9 mouse cellular contexts compared by ENCODE assay signal in the genomic region with DNA sequence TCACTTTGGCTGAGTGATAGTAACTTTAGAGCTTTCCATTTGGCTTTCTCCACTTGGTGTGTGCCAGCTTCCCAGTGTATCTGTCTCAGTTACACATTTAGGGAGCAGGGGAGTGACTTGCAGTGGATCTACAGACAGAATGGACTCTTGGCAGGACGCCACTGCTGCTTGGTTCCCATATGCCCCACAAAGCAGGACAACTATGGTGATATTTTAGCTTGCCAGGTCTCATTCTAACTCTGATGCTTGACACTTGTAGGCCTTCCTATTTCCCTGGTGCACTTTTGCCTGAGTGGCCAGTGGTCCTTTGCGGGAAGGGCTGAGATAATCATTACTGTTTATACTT. TPM values are rescaled to one million over a fixed set of nuclear protein-coding genes. Genes with fewer than 3 reads are reported as not detected.
DNase-seq lines count a peak whose midpoint lies in the region; ATAC-seq and TF ChIP-seq lines count a peak whose summit lies in the region.
"Had no signal": no experiment of that assay in that cellular context is flagged by ENCODE, and none has a peak within 500 bp of the region (broad histone marks: within the 10 kb centered on the region; RNA-seq: fewer than 3 reads in every experiment).

No protein-coding gene starts in this region.

- peaks cover 27% of the 10 kb centered on the region for H3K4me1 ChIP-seq in heart, embryonic 16.5 days (ENCODE audit: control insufficient read depth, insufficient read depth, low read length)
- H3K4me1 ChIP-seq in ES-Bruce4 (ENCODE audit: control insufficient read depth, insufficient read depth, low read length): peaks cover 7% of the 10 kb centered on the region
- H3K4me1 ChIP-seq in forebrain, postnatal 0 days (ENCODE audit: insufficient read depth): peaks cover 9% of the 10 kb centered on the region; the same call in 1 of the 2 replicates
- no peaks in the 10 kb centered on the region for H3K4me1 ChIP-seq in intestine, embryonic 16.5 days (ENCODE audit: control insufficient read depth, insufficient read depth, low read length)

- no peak for TF ChIP-seq EP300 in ES-Bruce4 (IDR thresholded peaks at IDR 0.05; ENCODE audit: insufficient read depth, low read depth, low read length)

- H3K9me3 ChIP-seq in heart, embryonic 16.5 days (replicated peaks; ENCODE audit: control insufficient read depth, low read length): no peaks in the 10 kb centered on the region
- H3K9me3 ChIP-seq in ES-Bruce4 (replicated peaks; ENCODE audit: control insufficient read depth, insufficient read depth, low read length, poor library complexity, severe bottlenecking): no peaks in the 10 kb centered on the region
- no peaks in the 10 kb centered on the region for H3K9me3 ChIP-seq in forebrain, postnatal 0 days (ENCODE audit: low read length)
- H3K9me3 ChIP-seq in intestine, embryonic 16.5 days (ENCODE audit: control insufficient read depth, low read length): no peaks in the 10 kb centered on the region

- peak; percentile 29 for ATAC-seq in heart, embryonic 16.5 days (replicated peaks; ENCODE audit: extremely low read depth, insufficient read depth, low FRiP score)
- peak; percentile 19 for ATAC-seq in forebrain, postnatal 0 days
- ATAC-seq in intestine, embryonic 16.5 days: no peak

- WGBS in heart, embryonic 16.5 days: 39% methylated on average over 2 of the region's 2 CpGs
- WGBS in forebrain, postnatal 0 days: 56% methylated on average over 2 of the region's 2 CpGs
- 74% methylated on average over 2 of the region's 2 CpGs for WGBS in intestine, embryonic 16.5 days

- peak overlapping the region; percentile 90 for H3K27ac ChIP-seq in heart, embryonic 16.5 days (ENCODE audit: low read length)
- peak overlapping the region; percentile 94 for H3K27ac ChIP-seq in ES-Bruce4 (ENCODE audit: insufficient read depth, low read length)
- 0 out of 2 replicates have a peak overlapping the region, but pooled peaks have one; percentile 37 for H3K27ac ChIP-seq in forebrain, postnatal 0 days (ENCODE audit: low read depth, low read length)
- no peak overlapping the region for H3K27ac ChIP-seq in intestine, embryonic 16.5 days (ENCODE audit: low read length)

- peak overlapping the region; percentile 47; the same call in 1 of the 2 replicates for H3K9ac ChIP-seq in heart, embryonic 16.5 days (ENCODE audit: low read length)
- peak overlapping the region; percentile 52 for H3K9ac ChIP-seq in ES-Bruce4 (ENCODE audit: low read depth, poor library complexity, severe bottlenecking)
- H3K9ac ChIP-seq in forebrain, postnatal 0 days: no peak overlapping the region
- H3K9ac ChIP-seq in intestine, embryonic 16.5 days (ENCODE audit: low read depth, low read length): no peak overlapping the region

- H3K27me3 ChIP-seq in heart, embryonic 16.5 days (ENCODE audit: control insufficient read depth, insufficient read depth, low read length): no peaks in the 10 kb centered on the region
- no peaks in the 10 kb centered on the region for H3K27me3 ChIP-seq in ES-Bruce4 (ENCODE audit: control insufficient read depth, insufficient read depth, low read length, poor library complexity, severe bottlenecking)
- H3K27me3 ChIP-seq in forebrain, postnatal 0 days (ENCODE audit: insufficient read depth, low read length): no peaks in the 10 kb centered on the region
- no peaks in the 10 kb centered on the region for H3K27me3 ChIP-seq in intestine, embryonic 16.5 days (replicated peaks; ENCODE audit: control insufficient read depth, insufficient read depth, low read length)
- H3K27me3 ChIP-seq: CH12.LX had no signal

- H3K4me3 ChIP-seq in heart, embryonic 16.5 days (ENCODE audit: low read length): no peak overlapping the region
- H3K4me3 ChIP-seq in ES-Bruce4 (ENCODE audit: low read depth, low read length): peak overlapping the region; percentile 10
- H3K4me3 ChIP-seq in forebrain, postnatal 0 days (ENCODE audit: low read depth, low read length): no peak overlapping the region
- H3K4me3 ChIP-seq in intestine, embryonic 16.5 days (ENCODE audit: low read length): no peak overlapping the region

- no peak for DNase-seq in heart, adult 9 months (ENCODE audit: low spot score in 2 of 2)
- DNase-seq in cerebellum, adult 18-20 months: peak; percentile 84 to 86
- DNase-seq in forebrain, postnatal 0 days: peak; percentile 59
- DNase-seq in urinary bladder, adult 2 months (ENCODE audit: low spot score): no peak
- DNase-seq in urinary bladder, postnatal 25 days (ENCODE audit: low spot score): no peak

- TF ChIP-seq CTCF in ES-Bruce4 (IDR thresholded peaks at IDR 0.05; ENCODE audit: low read depth, low read length): no peak
- TF ChIP-seq CTCF in forebrain, postnatal 0 days (IDR thresholded peaks at IDR 0.05; ENCODE audit: low read depth): no peak

- H3K4me2 ChIP-seq in heart, embryonic 16.5 days (ENCODE audit: low read depth, low read length): peak overlapping the region; percentile 30
- H3K4me2 ChIP-seq in forebrain, postnatal 0 days (ENCODE audit: low read depth): no peak overlapping the region
- H3K4me2 ChIP-seq in intestine, embryonic 16.5 days (ENCODE audit: low read depth, low read length): no peak overlapping the region

- no peaks in the 10 kb centered on the region for H3K36me3 ChIP-seq in heart, embryonic 16.5 days (ENCODE audit: control insufficient read depth, insufficient read depth)
- H3K36me3 ChIP-seq in ES-Bruce4 (ENCODE audit: control insufficient read depth, insufficient read depth, low read length, poor library complexity, severe bottlenecking): no peaks in the 10 kb centered on the region
- no peaks in the 10 kb centered on the region for H3K36me3 ChIP-seq in forebrain, postnatal 0 days (ENCODE audit: insufficient read depth)
- no peaks in the 10 kb centered on the region for H3K36me3 ChIP-seq in intestine, embryonic 16.5 days (ENCODE audit: control insufficient read depth, insufficient read depth, low read length)

- TF ChIP-seq POLR2A in ES-Bruce4 (IDR thresholded peaks at IDR 0.05; ENCODE audit: insufficient read depth, low read length): no peak

RNA-seq across cellular contexts. Expression of a gene that starts 6.0 kb away (rescaled TPM):
- 65.3 and 74.1 TPM in 2 replicates for polyA plus RNA-seq in heart, embryonic 16.5 days (2015; fragmentation: Nextera tagmentation; extraction: Ambion mirVana)
- 29.2 and 39.1 TPM in 2 replicates for polyA plus RNA-seq in ES-Bruce4 (2011; ENCODE audit: insufficient read depth, insufficient read length, low read depth, missing spikeins)
- 56.6 and 108 TPM in 2 replicates for total RNA-seq in forebrain, postnatal 0 days (2014; rRNA removed)
- 99.0 and 150 TPM in 2 replicates for polyA plus RNA-seq in forebrain, postnatal 0 days (2015; fragmentation: Nextera tagmentation; extraction: Ambion mirVana)
- 61.5 and 69.2 TPM in 2 replicates for polyA plus RNA-seq in urinary bladder, adult 2 months (2012; rRNA removed)
- polyA plus RNA-seq in intestine, embryonic 16.5 days (2015; fragmentation: Nextera tagmentation; extraction: Ambion mirVana): 66.7 and 67.2 TPM in 2 replicates

RNA-seq across cellular contexts. Expression of a gene that starts 26.5 kb away (rescaled TPM):
- polyA plus RNA-seq in heart, embryonic 16.5 days (2015; fragmentation: Nextera tagmentation; extraction: Ambion mirVana): 52.1 and 56.8 TPM in 2 replicates
- polyA plus RNA-seq in ES-Bruce4 (2011; ENCODE audit: insufficient read depth, insufficient read length, low read depth, missing spikeins): 229 and 267 TPM in 2 replicates
- 5,538 and 5,638 TPM in 2 replicates for total RNA-seq in forebrain, postnatal 0 days (2014; rRNA removed)
- 1,072 and 1,153 TPM in 2 replicates for polyA plus RNA-seq in forebrain, postnatal 0 days (2015; fragmentation: Nextera tagmentation; extraction: Ambion mirVana)
- 8.7 and 13.3 TPM in 2 replicates for polyA plus RNA-seq in urinary bladder, adult 2 months (2012; rRNA removed)
- polyA plus RNA-seq in intestine, embryonic 16.5 days (2015; fragmentation: Nextera tagmentation; extraction: Ambion mirVana): 30.4 and 36.0 TPM in 2 replicates

Comparison
In these comparisons a context has a peak if more than half of its experiments do, and no peak if none do; other contexts are left out.
1. H3K9ac ChIP-seq: peak in heart, embryonic 16.5 days (single experiment) and ES-Bruce4 (single experiment); none in forebrain, postnatal 0 days (single experiment) and intestine, embryonic 16.5 days (single experiment).
2. DNase-seq: peak in cerebellum, adult 18-20 months (2 of 2) and forebrain, postnatal 0 days (single experiment); none in heart, adult 9 months (0 of 2), urinary bladder, adult 2 months (single experiment) and urinary bladder, postnatal 25 days (single experiment).